Mouse (Mus musculus) 3T3-L1 (cell line): ENCODE measurements around the gene Gns.

ENCODE experiments used
- DNase-seq: peaks from one replicate; pipeline ENCODE4 v3.0.0-alpha.2; 2015; ENCODE audit warnings: low read depth, low spot score

Gene Gns

GRCm38 (mm10) chr10:121429981-121430682 lies 65.2 kb downstream of the Gns start:
- DNase-seq: no peak

GRCm38 (mm10) chr10:121430764-121431540 lies 66.1 kb downstream of the Gns start:
- no peak for DNase-seq

GRCm38 (mm10) chr10:121432041-121432634 lies 67.2 kb downstream of the Gns start:
- no peak for DNase-seq

GRCm38 (mm10) chr10:121432635-121433280 lies 67.9 kb downstream of the Gns start:
- DNase-seq: no peak

- no peak for DNase-seq
Observed at GRCm38 (mm10) chr10:121434441-121435103, 69.7 kb downstream of the Gns start.

GRCm38 (mm10) chr10:121435546-121436257 lies 70.8 kb downstream of the Gns start:
- DNase-seq: no peak

GRCm38 (mm10) chr10:121436258-121436645 lies 71.4 kb downstream of the Gns start:
- DNase-seq: no peak

- DNase-seq: no peak
Observed at GRCm38 (mm10) chr10:121436693-121437092, 71.8 kb downstream of the Gns start.

- no peak for DNase-seq
Observed at GRCm38 (mm10) chr10:121438109-121438508, 73.2 kb downstream of the Gns start.

GRCm38 (mm10) chr10:121439310-121439731 lies 74.4 kb downstream of the Gns start:
- no peak for DNase-seq

- DNase-seq: no peak
Observed at GRCm38 (mm10) chr10:121443791-121444190, 78.9 kb downstream of the Gns start.

- DNase-seq: no peak
Observed at GRCm38 (mm10) chr10:121444198-121444597, 79.3 kb downstream of the Gns start.

- no peak for DNase-seq
Observed at GRCm38 (mm10) chr10:121445808-121446207, 80.9 kb downstream of the Gns start.
